Mouse (Mus musculus): ENCODE measurements around the gene Wdr82.

Gene Wdr82

GRCm38 (mm10) chr9:106225469-106226150, 54.9 kb downstream of the Wdr82 start:
- no peak for DNase-seq (ENCODE audit: low spot score in 2 of 2)

DNA sequence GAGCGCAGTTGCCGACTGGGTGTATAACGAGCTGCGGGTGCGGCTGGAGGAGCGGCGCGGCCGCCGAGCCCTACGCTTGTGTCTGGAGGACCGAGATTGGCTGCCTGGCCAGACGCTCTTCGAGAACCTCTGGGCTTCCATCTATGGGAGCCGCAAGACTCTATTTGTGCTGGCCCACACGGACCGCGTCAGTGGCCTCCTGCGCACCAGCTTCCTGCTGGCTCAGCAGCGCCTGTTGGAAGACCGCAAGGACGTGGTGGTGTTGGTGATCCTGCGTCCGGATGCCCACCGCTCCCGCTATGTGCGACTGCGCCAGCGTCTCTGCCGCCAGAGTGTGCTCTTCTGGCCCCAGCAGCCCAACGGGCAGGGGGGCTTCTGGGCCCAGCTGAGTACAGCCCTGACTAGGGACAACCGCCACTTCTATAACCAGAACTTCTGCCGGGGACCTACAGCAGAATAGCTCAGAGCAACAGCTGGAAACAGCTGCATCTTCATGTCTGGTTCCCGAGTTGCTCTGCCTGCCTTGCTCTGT, 55.5 kb downstream of the Wdr82 start:
- DNase-seq (ENCODE audit: low spot score in 2 of 2), result no peak

DNA sequence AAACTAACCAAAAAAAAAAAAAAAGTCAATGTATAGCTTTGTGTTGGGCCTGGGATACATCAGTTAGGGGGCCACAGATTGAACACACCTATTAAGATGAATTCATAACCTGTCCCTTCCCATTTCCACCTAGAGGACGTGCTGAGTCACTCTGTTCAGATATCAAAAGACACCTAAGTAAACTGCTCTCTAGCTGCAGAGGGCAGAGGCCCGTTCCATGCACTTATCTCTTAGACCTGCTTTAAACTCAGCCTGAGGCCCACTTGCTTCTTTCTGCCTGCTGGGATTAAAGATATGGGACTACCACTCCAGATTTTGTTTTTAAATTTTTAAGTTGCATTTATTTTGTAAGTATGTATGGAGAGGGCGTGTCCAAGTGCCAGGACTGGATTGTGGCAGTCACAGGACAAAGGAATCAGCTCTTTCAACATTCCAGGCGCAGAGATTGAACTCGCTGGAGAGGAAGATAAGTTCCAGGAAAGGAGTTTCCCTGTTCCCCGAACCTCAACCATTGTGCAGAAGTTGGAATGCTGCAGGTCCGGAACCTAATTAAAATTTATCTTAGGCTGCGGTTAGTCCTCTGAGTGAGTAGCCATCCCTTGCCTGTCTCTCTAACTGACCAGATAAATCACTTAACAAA, 57.2 kb downstream of the Wdr82 start:
- no peak for DNase-seq (ENCODE audit: low spot score in 2 of 2)

DNA sequence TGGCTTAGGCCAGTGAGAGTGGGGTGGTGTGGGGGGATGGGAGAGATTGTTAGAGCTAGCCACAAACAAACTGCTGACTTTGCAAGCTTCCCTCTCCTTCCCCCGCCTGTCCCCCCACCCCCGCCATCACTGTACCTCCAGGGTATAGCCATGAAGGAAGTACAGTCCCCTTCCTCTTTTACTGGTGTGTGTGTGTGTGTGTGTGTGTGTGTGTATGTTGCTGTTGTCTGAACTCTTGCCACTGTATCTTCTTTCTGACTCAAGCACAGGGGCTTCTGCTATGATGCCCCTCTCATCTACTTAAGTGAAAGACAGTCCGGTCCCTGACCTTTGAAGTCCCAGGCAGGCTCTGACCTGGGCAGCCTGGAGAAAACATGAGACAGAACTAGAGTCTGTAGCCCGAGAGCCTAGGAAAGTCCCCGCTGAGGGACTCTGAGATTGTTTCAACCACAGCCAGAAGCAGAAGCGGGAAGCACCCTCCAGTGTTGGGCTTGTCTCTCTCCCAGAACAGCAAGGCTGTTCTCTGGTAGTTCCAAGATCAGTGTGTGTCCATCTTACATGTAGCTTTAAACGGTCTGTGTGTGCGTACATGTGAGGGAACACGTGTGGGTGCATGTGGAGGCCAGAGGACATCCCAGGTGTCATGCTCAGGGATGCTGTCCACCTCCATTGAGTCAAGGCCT, 59.5 kb downstream of the Wdr82 start:
- no peak for DNase-seq (ENCODE audit: low spot score in 2 of 2)

DNA sequence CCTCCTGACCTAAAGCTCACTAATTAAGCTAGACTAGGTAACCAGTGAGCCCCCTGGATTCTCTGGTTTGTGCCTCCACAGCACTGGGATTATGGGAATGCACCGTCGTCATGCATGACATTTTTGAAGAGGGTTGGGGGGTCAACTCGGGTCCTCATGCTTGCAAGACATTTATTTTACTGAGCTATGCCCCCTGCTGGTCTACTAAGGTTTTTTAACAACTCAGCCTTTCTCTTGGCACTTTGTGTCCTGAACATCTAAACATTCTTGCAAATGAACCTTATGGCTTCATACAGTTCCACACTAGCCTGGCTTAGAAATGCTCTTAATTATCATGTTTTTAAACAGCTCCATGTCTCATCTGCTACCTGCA, 60.0 kb downstream of the Wdr82 start:
- DNase-seq (ENCODE audit: low spot score in 2 of 2), result no peak

DNA sequence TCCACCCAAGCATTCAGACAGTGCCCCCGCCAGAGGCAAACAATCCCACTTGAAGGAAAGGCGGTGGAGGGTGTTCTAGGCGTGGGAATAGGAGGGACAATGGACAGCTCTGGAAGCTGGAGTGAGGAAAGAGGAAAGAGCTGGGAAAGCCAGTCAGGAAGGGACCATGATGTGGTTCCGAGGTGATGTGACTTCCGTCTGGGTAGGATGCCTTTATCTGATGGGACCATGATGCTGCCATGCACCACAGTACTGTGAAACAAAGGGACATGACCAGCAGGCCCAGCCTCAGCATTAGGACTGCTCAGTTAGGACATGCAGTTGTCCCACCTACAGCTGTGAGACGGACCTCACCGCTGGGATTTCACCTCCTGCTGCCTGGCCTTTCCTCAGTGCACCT, 60.5 kb downstream of the Wdr82 start:
- DNase-seq (ENCODE audit: low spot score in 2 of 2), result no peak

DNA sequence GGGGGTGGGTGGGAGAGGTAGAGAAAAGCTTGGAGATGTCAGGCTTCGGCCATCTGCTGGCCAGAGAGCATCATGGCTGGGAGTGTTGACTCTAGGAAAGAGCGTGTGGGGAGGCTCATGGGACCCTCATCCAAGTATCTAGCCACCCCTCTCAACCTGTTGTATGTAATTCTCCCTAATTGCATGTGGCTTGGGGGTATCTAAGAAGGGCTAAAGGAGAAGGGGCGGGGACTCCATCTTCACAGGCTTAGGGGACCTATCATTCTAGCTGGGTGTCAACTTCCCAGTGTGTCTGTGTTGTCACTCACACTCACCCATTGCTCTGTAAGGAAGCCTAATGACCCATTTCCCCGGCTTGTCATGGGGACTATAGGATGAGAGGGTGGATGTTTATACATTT, 61.1 kb downstream of the Wdr82 start:
- DNase-seq (ENCODE audit: low spot score in 2 of 2), result no peak

GRCm38 (mm10) chr9:106232956-106233355, 62.2 kb downstream of the Wdr82 start:
- no peak for DNase-seq (ENCODE audit: low spot score in 2 of 2)

DNA sequence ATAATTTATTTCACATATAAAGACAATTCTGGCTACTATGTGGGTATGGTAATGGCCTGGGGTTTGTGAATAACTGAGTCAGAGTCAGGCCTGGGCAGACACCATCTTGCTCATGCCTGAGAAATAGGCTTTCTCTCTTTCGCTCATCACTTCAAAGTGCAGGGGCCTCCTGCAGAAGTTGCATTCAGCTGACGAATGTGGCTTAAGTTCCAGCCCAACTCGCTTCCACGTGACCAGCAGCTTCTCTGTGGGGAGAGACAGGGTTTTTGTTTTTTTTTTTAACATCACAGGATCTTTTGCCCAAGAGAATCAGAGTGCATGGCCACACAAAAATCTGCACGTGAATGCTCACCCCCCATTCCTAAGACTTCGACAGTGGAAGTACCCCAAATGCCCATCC, 63.2 kb downstream of the Wdr82 start:
- no peak for DNase-seq (ENCODE audit: low spot score in 2 of 2)

DNA sequence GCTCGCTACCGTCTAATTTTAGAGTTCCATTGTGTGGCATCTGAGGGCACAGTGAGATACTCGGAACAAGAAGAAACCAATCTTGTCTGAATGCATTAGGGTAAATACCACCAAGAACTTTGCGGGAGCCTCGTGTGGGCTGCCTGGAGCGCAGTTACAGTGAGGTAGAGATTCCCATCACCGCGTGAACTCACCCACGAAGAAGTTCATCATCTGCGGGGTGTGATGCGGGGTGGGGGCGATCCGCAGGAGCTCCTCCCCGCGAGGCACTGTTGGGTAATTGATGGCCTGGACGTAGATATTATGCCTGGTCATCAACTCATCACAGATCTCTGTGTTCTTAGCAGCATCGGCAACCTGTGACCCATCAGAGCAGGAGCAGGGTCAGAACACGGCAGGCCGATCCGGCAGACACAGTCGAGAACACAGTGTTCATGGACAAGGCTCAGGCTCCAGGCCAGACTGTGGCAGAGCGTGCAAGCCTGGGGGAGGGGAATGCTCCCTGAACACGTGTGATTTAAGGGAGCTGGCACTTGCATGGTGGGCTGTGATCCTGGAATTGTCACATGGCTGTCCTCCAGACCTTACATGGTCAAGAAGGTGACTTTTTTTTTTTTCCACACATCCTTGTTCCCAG, 64.6 kb downstream of the Wdr82 start:
- DNase-seq (ENCODE audit: low spot score in 2 of 2), result no peak

DNA sequence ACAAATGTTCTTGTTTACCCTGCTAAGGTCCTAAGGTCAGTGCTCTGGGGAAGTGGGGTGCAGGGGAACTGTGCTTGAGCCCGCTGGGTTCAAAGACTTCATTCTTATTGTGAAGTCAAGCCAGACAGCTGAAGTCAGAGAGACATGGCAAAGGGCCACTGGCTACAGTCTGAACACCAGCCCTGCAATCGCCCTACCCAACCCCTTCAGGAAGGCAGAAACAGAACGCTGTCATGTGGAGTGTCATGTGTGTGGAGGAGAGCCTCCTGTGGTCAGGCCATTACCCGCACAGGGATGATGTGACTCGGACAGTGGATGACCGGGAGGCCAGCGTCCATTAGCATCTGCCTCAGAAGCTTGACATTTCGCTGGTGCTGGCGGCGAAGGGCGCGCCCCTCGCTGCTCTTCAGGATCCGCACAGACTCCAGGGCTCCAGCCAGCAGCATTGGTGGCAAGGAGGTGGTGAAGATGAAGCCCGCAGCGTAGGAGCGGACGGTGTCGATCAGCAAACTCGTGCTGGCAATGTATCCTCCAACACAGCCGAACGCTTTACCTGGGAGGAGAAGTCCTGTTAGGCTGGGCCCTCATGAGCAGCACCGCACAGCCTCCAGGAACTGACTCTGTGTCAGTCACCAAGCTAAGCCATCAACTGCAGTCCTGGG, 65.6 kb downstream of the Wdr82 start:
- DNase-seq (ENCODE audit: low spot score in 2 of 2), result no peak

DNA sequence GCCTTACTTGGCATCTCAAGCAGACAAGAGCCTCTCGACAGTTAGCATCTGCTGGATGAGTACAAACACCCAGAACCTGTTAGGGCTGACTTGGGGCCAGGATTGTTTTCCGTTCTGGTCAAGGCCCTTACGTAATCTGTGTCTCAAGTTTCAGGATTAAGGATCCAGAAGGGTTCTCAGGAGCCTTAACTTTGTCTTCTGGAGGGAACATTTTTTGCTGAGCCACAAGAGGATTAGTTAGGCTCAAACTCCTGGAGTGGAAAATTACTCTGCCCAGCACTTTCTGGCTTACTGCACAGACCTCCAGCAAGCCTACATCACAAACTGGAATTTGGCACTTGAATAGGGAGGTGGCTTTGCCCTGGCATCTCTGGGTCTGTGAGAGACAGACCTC, 66.1 kb downstream of the Wdr82 start:
- no peak for DNase-seq (ENCODE audit: low spot score in 2 of 2)

DNA sequence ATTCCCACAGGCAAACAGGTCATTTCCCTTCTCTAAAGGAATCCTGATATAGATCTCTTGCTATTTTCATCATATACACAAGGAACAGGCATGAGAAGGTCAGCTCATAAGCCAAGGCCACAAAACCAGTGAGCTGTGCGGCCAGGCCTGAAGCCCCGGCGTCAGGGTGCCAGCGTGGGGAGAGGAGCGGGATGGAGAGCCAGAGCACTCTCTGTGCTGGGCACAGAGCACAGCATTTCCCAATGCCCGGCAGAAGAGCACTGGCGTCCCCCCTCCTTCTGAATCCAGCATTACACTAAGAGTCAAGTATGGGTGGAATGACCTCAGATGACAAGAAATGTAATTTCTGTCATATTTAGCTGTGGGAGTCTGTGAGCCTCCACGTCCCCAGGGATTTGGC, 66.7 kb downstream of the Wdr82 start:
- no peak for DNase-seq (ENCODE audit: low spot score in 2 of 2)

GRCm38 (mm10) chr9:106237878-106238277, 67.2 kb downstream of the Wdr82 start:
- DNase-seq (ENCODE audit: low spot score in 2 of 2), result no peak
